Comparison of ENCODE assay signal across 9 mouse cellular contexts in the genomic region with DNA sequence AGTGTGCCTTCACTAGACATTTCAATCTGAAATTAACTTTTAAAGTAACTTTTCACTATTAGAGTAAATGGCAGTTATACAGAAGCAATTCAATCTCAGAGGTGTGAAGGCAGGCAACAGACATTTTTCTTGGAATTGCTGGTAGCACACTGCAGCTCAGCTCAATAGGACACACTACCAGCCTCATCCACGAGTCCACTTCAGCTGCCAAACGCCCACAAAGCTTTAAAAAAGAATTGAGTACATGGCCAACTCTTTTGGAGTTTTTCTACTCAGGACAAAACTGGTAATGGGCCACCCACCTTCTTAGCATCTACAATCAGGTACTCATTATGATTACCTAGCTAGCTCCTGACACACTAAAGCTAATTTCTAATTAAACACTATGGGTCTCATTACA.
"Had no signal": no experiment of that assay in that cellular context is flagged by ENCODE, and none has a peak within 500 bp of the region (broad histone marks: within the 10 kb centered on the region; RNA-seq: fewer than 3 reads in every experiment).

No protein-coding gene starts in this region.

- H3K4me3 ChIP-seq: limb, embryonic 13.5 days; midbrain, embryonic 13.5 days had no signal

- H3K27ac ChIP-seq: limb, embryonic 13.5 days; liver, embryonic 14.5 days; midbrain, embryonic 13.5 days had no signal

- H3K9ac ChIP-seq: limb, embryonic 13.5 days; liver, embryonic 14.5 days; midbrain, embryonic 13.5 days had no signal

- DNase-seq: kidney, postnatal 14 days; left cerebral cortex, postnatal 4 days; lung, adult 18-20 months; right cerebral cortex, adult 18-20 months; right cerebral cortex, postnatal 25 days; thymus, postnatal 4 days had no signal

- ATAC-seq: midbrain, embryonic 13.5 days had no signal

- H3K27me3 ChIP-seq: limb, embryonic 13.5 days; midbrain, embryonic 13.5 days had no signal

- H3K4me2 ChIP-seq: midbrain, embryonic 13.5 days had no signal

- H3K36me3 ChIP-seq: limb, embryonic 13.5 days had no signal

- H3K9me3 ChIP-seq: limb, embryonic 13.5 days; midbrain, embryonic 13.5 days had no signal
